Mouse (Mus musculus) stomach, postnatal 0 days (tissue): ENCODE results near the gene Bsg.

Experiments used
- CTCF ChIP-seq: IDR thresholded peaks from 2 replicates; pipeline ENCODE4 v1.5.1; 2016; ENCODE audit warnings: antibody characterized with exemption, low read depth, mild to moderate bottlenecking, moderate library complexity
- EP300 ChIP-seq: optimal IDR thresholded peaks from 2 replicates; pipeline ENCODE3; 2016; ENCODE audit warnings: antibody characterized with exemption

- TF ChIP-seq CTCF, result no peak
- no peak for TF ChIP-seq EP300
These were observed 15.6 kb upstream of the Bsg start, which contains the start of gene Gzmm for GRCm38 (mm10) chr10:79688720-79689119.
